Mouse (Mus musculus) megakaryocyte, embryonic 14.5 days (primary cell): ENCODE results near the gene Jakmip3.

Source experiments
- FLI1 ChIP-seq: IDR thresholded peaks from 2 replicates; pipeline ENCODE4 v1.6.1; 2012; ENCODE audit warnings: low read length, inconsistent platforms, mixed read lengths
- GATA1 ChIP-seq: IDR thresholded peaks from 3 replicates; pipeline ENCODE4 v1.6.1; 2012; ENCODE audit warnings: mixed read lengths, low read length, inconsistent platforms, borderline replicate concordance

- no peak for TF ChIP-seq GATA1
- no peak for TF ChIP-seq FLI1
Observed at GRCm38 (mm10) chr7:139016288-139016687, 75.8 kb downstream of the Jakmip3 start.
